Mouse (Mus musculus) bone marrow macrophage, adult 2 months (primary cell): ENCODE data around the gene Ppp1r11. TPM values are rescaled to one million over a fixed set of nuclear protein-coding genes. Genes with fewer than 3 reads are reported as not detected.

Experiments used
- H3K27ac ChIP-seq: 2 replicates; pipeline ENCODE4 v1.5.1; 2012; ENCODE audit warnings: low read depth, low read length; ENCODE audit not compliant: insufficient read depth
- H3K4me1 ChIP-seq: 2 replicates; pipeline ENCODE4 v1.6.1; 2012; ENCODE audit warnings: low read length; ENCODE audit not compliant: control insufficient read depth, insufficient read depth
- H3K4me3 ChIP-seq: 2 replicates; pipeline ENCODE4 v1.5.1; 2012; ENCODE audit warnings: mild to moderate bottlenecking, low read length, moderate library complexity; ENCODE audit not compliant: insufficient read depth
- CTCF ChIP-seq: IDR thresholded peaks from 2 replicates; pipeline ENCODE4 v1.5.1; 2012; ENCODE audit warnings: low read depth, mild to moderate bottlenecking, low read length, moderate library complexity
- POLR2A ChIP-seq: IDR thresholded peaks from 2 replicates; pipeline ENCODE4 v1.6.1; 2012; ENCODE audit warnings: mild to moderate bottlenecking, low read depth, low read length, borderline replicate concordance
- polyA plus RNA-seq: library from polyadenylated mRNA; stranded (reverse); fragments of >200 nt; gene quantifications from 2 replicates; pipeline ENCODE4 v1.2.4, GENCODE M21; 2012; ENCODE audit not compliant: missing spikeins, insufficient read depth, insufficient read length

The Ppp1r11 gene
- polyA plus RNA-seq, 1 experiment = 64.4 TPM

DNA sequence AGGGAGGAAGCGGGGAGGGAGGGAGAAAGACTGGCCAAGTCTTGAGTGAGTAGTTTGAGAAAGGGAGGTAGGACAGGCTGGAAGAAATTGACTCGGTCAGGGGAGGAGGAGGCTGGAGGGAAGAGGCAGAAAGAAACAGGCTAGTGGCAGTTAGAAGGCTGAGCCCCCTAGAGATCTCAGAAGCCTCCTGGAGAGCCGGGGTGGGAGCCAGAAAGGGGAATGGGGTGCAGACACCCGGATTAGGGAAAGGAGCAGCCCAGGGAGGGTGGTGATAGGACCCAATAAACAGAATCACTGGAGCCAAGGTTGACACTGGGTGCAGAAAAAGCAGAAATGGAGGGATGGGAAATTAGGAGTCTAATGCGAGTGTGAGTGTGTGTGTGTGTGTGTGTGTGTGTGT, 7.8 kb downstream of the Ppp1r11 start:
- H3K4me1 ChIP-seq = peaks cover 5% of the 10 kb centered on the region; the same call in 1 of the 2 replicates
- no peak overlapping the region for H3K27ac ChIP-seq
- H3K4me3 ChIP-seq = no peak overlapping the region
- TF ChIP-seq POLR2A (no peak), CTCF (no peak)

DNA sequence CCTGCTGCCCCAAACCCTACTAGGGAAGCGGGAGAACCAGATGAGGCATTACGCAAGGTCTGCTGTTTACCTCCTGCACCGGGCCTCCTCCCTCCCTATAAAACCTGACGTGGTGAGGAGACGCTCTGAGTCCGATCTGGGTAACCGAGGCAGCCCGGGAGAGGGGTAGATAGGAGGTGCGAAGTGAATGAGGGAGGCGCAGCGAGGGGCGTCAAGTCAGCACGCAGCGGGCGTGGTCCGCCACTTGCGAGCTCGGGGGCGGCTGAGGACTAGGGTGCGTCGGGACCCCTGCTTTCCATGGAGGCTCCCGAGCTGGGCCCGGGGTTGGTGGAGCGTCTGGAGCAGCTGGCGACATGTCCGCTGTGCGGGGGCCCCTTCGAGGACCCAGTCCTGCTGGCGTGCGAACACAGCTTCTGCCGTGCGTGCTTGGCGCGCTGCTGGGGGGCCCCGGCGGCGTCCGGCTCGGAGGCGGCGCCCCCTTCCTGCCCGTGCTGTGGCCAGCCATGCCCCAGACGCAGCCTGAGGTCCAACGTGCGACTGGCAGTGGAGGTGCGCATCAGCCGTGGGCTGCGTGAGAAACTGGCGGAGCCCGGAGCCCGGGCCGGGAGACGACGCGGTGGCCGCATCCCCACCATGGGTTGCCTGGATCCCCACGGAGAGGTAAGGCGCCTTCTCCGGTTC, 8.6 kb downstream of the Ppp1r11 start, which contains the start of gene Rnf39:
Gene Rnf39 (plus strand): TSS at position 128 of the 681 bp plus-strand sequence.
- peak within 1 kb of the TSS; percentile 5; the same call in 1 of the 2 replicates for H3K4me3 ChIP-seq
- TF ChIP-seq POLR2A (no peak), CTCF (no peak)
- peaks cover 5% of the 10 kb centered on the region; the same call in 1 of the 2 replicates for H3K4me1 ChIP-seq
- H3K27ac ChIP-seq = no peak within 1 kb of the TSS

DNA sequence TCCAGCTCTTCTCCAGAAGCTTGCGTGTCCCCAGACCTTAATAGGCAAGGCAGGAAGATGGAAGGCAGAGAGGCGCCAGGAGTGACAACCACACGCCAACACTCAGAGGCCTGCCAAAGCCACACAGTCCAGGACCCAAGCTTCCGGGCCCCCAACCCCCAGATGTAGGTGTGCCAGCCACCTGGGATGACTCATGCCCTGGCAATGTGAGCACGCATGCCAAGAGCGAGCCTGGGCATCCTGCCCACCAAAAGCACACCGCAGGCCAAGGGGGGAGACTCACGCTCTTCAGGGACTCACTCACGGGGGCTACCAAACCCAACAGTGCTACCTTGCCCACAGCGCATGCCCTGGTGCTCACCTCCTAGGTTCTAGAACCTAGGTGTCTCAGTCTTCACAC, 9.2 kb downstream of the Ppp1r11 start:
- TF ChIP-seq CTCF (no peak), POLR2A (no peak)
- Histone ChIP-seq H3K4me1 (peaks cover under 1% of the 10 kb centered on the region; the same call in 1 of the 2 replicates), H3K27ac (no peak overlapping the region), H3K4me3 (peak overlapping the region; percentile 3; the same call in 1 of the 2 replicates)

DNA sequence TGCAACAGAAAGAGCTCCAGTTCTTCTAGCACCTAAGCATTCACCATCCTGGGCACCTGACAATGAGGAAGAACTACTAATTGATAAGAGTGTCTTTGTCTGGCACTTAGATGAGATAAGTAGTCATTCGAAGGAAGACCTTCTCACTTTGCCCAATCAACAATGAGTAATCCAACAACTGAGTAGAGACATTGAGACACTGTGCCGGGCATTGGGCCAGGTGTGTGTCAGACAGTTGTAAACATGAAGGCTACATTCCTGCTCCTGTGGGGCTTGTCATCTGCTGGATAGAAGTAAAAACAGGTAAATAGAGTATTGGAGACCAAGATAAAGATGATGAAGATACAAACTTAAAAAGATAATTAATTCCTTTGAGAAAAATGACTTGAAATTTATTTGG, 13.5 kb downstream of the Ppp1r11 start:
- H3K27ac ChIP-seq = no peak overlapping the region
- H3K4me3 ChIP-seq = no peak overlapping the region

DNA sequence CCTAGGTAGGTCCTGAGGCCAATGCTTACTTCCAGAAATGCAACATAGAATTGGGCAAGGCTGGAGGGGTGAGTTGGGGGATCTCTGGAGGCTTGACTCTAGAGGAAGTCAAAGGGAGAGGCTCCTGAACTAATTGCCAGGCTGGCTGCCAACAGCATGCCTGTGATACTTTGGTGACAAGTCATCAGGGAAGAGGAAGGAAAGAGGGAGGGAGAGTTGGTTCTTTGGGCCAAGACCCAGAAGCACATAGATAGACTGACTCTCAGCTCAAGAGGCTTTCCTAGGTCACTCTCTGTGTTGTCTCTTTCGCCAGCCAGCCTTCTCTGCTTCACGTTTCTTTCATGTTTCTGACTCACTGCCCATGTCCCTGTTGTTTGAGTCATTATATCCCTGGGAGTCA, 19.7 kb downstream of the Ppp1r11 start:
- Histone ChIP-seq H3K4me3 (no peak overlapping the region), H3K27ac (no peak overlapping the region), H3K4me1 (no peaks in the 10 kb centered on the region)
- TF ChIP-seq CTCF = no peak
- TF ChIP-seq POLR2A = no peak

More for the DNA sequence above, 13.5 kb downstream of the Ppp1r11 start:
- no peaks in the 10 kb centered on the region for H3K4me1 ChIP-seq
- TF ChIP-seq CTCF = no peak
- TF ChIP-seq POLR2A = no peak

DNA sequence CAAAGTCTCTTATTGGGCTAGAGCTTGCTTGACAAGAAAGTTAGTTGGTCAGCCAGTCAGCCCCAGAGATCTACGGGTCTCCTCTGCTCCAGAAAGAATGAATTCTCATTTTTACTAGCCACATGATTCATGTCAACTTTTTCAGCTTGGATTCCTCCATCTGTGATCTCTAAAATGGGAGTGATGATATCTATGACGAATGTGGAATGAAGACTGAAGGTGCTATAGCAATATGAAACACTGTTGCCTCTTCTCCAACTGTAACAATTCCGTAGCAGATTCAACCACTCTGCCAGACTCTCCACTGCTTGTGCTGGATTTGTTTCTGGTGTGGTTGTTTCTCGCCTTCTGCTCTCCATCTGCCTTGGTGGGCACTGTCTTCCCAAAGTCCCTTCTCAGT, 20.4 kb downstream of the Ppp1r11 start:
- H3K4me3 ChIP-seq = no peak overlapping the region
- TF ChIP-seq POLR2A (no peak), CTCF (no peak)
- H3K27ac ChIP-seq = no peak overlapping the region
- H3K4me1 ChIP-seq = no peaks in the 10 kb centered on the region

DNA sequence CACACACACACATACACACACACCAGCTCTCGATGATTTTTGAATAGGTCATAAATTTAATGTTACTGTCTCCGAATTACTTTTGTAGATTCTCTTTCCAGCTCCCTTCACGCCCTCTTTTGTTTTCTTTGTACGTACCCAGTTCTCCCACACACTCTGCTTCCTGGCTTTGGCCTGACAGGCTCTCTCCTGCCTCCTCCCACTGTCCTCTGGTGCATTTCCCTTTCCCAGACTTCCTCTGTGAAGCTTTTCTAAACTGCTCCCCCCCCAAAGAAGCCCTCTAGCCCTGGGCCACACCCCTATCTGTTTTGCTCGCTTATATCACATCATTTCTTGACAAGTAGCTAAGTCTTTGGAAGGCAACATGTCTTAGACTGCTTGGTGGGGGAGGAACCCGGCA, 21.3 kb downstream of the Ppp1r11 start:
- TF ChIP-seq CTCF (no peak), POLR2A (no peak)
- Histone ChIP-seq H3K4me3 (no peak overlapping the region), H3K4me1 (no peaks in the 10 kb centered on the region), H3K27ac (no peak overlapping the region)

DNA sequence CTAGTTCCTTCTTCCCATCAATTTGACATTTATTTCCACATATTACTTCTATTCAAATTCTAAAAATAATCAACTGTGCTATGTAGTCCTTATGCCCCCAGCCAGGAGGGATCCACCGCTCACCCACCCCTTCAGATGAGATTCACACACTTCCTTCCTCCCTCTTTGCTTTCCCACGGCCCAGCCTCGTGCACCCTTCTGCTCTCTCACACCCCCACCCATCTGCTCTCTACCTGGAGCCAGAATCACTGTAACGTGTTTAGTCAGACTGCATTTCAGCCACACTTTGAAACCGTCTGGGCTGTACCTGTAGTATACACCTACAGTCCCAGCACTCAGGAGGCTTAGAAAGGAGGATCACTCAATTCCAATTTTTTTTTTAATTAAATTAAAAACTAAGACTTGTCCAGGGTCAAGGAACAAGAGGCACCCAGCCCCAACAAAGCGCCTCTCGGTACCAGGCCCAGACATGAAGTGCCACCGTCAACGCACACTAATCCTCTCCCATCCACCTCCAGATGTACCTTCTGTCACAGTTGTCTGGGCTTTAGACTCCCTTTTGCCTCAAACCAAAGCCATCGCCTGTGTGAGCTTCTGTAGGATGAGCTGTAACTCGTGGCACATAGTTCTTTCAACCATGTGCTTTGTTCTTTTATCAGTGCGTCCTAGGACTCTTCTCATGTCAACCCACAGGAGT, 22.2 kb downstream of the Ppp1r11 start:
- Histone ChIP-seq H3K4me3 (no peak overlapping the region), H3K27ac (no peak overlapping the region), H3K4me1 (no peaks in the 10 kb centered on the region)
- TF ChIP-seq POLR2A (no peak), CTCF (no peak)

DNA sequence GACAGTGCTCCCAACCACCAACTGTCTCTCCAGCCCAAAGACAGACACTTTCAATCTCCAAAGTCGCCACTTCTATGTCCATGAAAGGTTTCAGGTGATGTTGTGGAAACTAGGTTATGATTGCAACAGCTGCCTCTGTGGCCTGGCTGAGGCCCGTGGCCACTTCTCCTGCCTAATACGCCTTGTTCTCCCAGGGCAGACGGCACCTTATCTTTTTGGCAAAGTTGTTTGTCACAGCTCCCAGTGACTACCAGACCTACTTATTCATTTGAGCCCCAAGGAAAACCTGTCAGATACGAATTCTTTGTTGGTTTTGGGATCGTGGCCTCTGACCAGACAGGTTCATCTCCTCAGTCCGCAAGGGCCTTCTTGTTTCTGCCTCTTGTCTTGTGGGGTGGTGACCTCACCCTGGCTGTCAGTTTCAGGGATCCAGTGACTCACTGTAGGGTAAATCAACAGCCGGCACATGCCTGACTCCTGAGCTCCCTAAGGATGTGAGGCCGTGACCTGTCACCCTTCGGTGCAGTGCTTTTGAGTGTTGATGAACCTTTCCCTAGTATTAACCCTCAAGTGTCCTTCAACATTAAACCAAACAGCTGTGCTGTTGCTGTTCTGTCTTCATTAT, 23.9 kb downstream of the Ppp1r11 start:
- H3K4me3 ChIP-seq = no peak overlapping the region
- TF ChIP-seq CTCF = no peak
- no peak overlapping the region for H3K27ac ChIP-seq

DNA sequence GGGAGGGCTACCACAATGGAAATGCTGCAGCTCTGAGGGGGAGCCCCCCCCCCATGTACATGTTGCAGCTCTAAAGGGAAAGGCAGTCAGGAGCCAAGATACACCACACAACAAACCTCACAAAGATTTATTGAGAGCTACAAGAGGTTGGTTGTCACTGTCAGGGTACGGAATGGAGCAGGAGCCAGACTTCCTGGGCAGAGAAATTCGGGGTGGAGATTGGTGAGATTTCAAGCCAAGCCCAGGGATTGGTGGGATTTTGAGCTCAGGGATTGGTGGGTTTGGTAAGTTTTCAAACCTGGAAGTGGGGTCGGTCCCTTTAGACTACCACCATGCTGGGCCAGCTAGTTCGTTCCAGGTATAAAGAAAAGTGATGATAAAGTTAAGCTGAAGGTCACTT, 28.1 kb downstream of the Ppp1r11 start:
- TF ChIP-seq POLR2A (no peak), CTCF (no peak)
- H3K4me3 ChIP-seq = no peak overlapping the region
- H3K4me1 ChIP-seq = no peaks in the 10 kb centered on the region
- H3K27ac ChIP-seq = no peak overlapping the region

More for the DNA sequence above, 23.9 kb downstream of the Ppp1r11 start:
- H3K4me1 ChIP-seq = no peaks in the 10 kb centered on the region
